Mouse (Mus musculus) limb, embryonic 13.5 days (tissue): ENCODE data around the gene Olfr48. TPM values are rescaled to one million over a fixed set of nuclear protein-coding genes. Genes with fewer than 3 reads are reported as not detected.

Source experiments
- ATAC-seq: fragments of 200-750 bp; cut with Nextera tagmentation; 2 replicates; pipeline ENCODE4 v1.8.0; 2017; ENCODE audit warnings: low read depth, moderate number of reproducible peaks, moderate TSS enrichment; ENCODE audit not compliant: low FRiP score
- H3K27ac ChIP-seq: fragments of 300-500 bp; sonication (generic); 2 replicates; pipeline ENCODE4 v1.5.1; 2015; ENCODE audit warnings: inconsistent platforms, mild to moderate bottlenecking, moderate library complexity
- H3K27me3 ChIP-seq: fragments of 300-500 bp; sonication (generic); 2 replicates; pipeline ENCODE4 v1.6.1; 2015; ENCODE audit warnings: mild to moderate bottlenecking, inconsistent platforms
- H3K36me3 ChIP-seq: fragments of 300-500 bp; sonication (generic); 2 replicates; pipeline ENCODE4 v1.6.1; 2015; ENCODE audit warnings: inconsistent platforms, mild to moderate bottlenecking, moderate library complexity
- H3K4me1 ChIP-seq: fragments of 300-500 bp; sonication (generic); 2 replicates; pipeline ENCODE4 v1.6.1; 2015; ENCODE audit warnings: inconsistent platforms
- H3K4me2 ChIP-seq: fragments of 300-500 bp; sonication (generic); replicated peaks from 2 replicates; pipeline ENCODE4 v1.6.1; 2015; ENCODE audit warnings: inconsistent platforms, mild to moderate bottlenecking, moderate library complexity
- H3K4me3 ChIP-seq: fragments of 300-500 bp; sonication (generic); 2 replicates; pipeline ENCODE4 v1.5.1; 2015; ENCODE audit warnings: moderate library complexity, mild to moderate bottlenecking, inconsistent platforms
- H3K9ac ChIP-seq: fragments of 300-500 bp; sonication (generic); 2 replicates; pipeline ENCODE4 v1.6.1; 2015; ENCODE audit warnings: mild to moderate bottlenecking, inconsistent platforms
- H3K9me3 ChIP-seq: fragments of 300-500 bp; sonication (generic); 2 replicates; pipeline ENCODE4 v1.6.1; 2016; ENCODE audit warnings: inconsistent platforms
- WGBS: fragments of 180-500 bp; shearing (Covaris S2); methylation state at CpG from one replicate; pipeline ENCODE4 v1.1.7; 2015; 5-methylcytosine and 5-hydroxymethylcytosine counted together
- polyA plus RNA-seq: library from polyadenylated mRNA; unstranded; fragments of >200 nt; fragmentation: Nextera tagmentation; extraction: Ambion mirVana; gene quantifications from 2 replicates; pipeline ENCODE4 v1.2.1, GENCODE M21; 2015

Olfr48 gene
- polyA plus RNA-seq: not detected in 2 replicates

- no peaks in the 10 kb centered on the region for H3K9me3 ChIP-seq
- no peaks in the 10 kb centered on the region for H3K4me1 ChIP-seq
- H3K36me3 ChIP-seq: no peaks in the 10 kb centered on the region
- H3K27me3 ChIP-seq: no peaks in the 10 kb centered on the region
- no peak within 1 kb of the TSS for H3K4me2 ChIP-seq
- H3K9ac ChIP-seq: no peak within 1 kb of the TSS
- 82% methylated on average over 5 of the region's 5 CpGs for WGBS
- H3K4me3 ChIP-seq: no peak within 1 kb of the TSS
- no peak within 1 kb of the TSS for H3K27ac ChIP-seq
- no peak for ATAC-seq
Measured at GRCm38 (mm10) chr2:89848105-89848504, at the start of gene Olfr48. Gene Olfr48, minus strand, starts transcription at chr2:89848205.

- WGBS: 90% methylated on average over 1 of the region's 1 CpGs
- Histone ChIP-seq H3K4me1 (no peaks in the 10 kb centered on the region), H3K4me3 (no peak within 1 kb of the TSS), H3K27me3 (no peaks in the 10 kb centered on the region), H3K36me3 (no peaks in the 10 kb centered on the region), H3K27ac (no peak within 1 kb of the TSS), H3K4me2 (no peak within 1 kb of the TSS), H3K9me3 (no peaks in the 10 kb centered on the region), H3K9ac (no peak within 1 kb of the TSS)
- no peak for ATAC-seq
Measured at GRCm38 (mm10) chr2:89878137-89878536, 30.1 kb upstream of the Olfr48 start, which contains the start of gene Olfr1257. Gene Olfr1257, plus strand, starts transcription at chr2:89878437.

GRCm38 (mm10) chr2:89849230-89849629 is 1.2 kb upstream of the Olfr48 start:
- Histone ChIP-seq H3K27me3 (no peaks in the 10 kb centered on the region), H3K36me3 (no peaks in the 10 kb centered on the region), H3K9ac (no peak overlapping the region), H3K4me3 (no peak overlapping the region), H3K4me2 (no peak overlapping the region), H3K4me1 (no peaks in the 10 kb centered on the region), H3K9me3 (no peaks in the 10 kb centered on the region), H3K27ac (no peak overlapping the region)
- no peak for ATAC-seq
- WGBS: 90% methylated on average over 1 of the region's 1 CpGs

- Histone ChIP-seq H3K4me2 (no peak within 1 kb of the TSS), H3K27ac (no peak within 1 kb of the TSS), H3K4me1 (no peaks in the 10 kb centered on the region), H3K4me3 (no peak within 1 kb of the TSS), H3K9ac (no peak within 1 kb of the TSS), H3K27me3 (no peaks in the 10 kb centered on the region), H3K9me3 (no peaks in the 10 kb centered on the region), H3K36me3 (no peaks in the 10 kb centered on the region)
- 56% methylated on average over 2 of the region's 2 CpGs for WGBS
- ATAC-seq: no peak
Measured at GRCm38 (mm10) chr2:89841455-89841854, 6.5 kb downstream of the Olfr48 start, which contains the start of gene Olfr1256. Gene Olfr1256, minus strand, starts transcription at chr2:89841555.

GRCm38 (mm10) chr2:89820216-89820615 is 27.8 kb downstream of the Olfr48 start:
- no peak overlapping the region for H3K4me2 ChIP-seq
- no peaks in the 10 kb centered on the region for H3K4me1 ChIP-seq
- no peaks in the 10 kb centered on the region for H3K36me3 ChIP-seq
- H3K9ac ChIP-seq: no peak overlapping the region
- WGBS: 69% methylated on average over 1 of the region's 1 CpGs
- no peak for ATAC-seq
- H3K27me3 ChIP-seq: no peaks in the 10 kb centered on the region
- H3K4me3 ChIP-seq: no peak overlapping the region
- no peak overlapping the region for H3K27ac ChIP-seq
- 0 out of 2 replicates have a peak, but pooled peaks cover 2% of the 10 kb centered on the region for H3K9me3 ChIP-seq

GRCm38 (mm10) chr2:89811751-89812150 is 36.3 kb downstream of the Olfr48 start, which contains the start of gene Olfr1255:
Gene Olfr1255, plus strand, starts transcription at chr2:89812051.
- ATAC-seq: no peak
- Histone ChIP-seq H3K4me2 (no peak within 1 kb of the TSS), H3K9me3 (no peaks in the 10 kb centered on the region), H3K36me3 (no peaks in the 10 kb centered on the region), H3K27ac (no peak within 1 kb of the TSS), H3K27me3 (no peaks in the 10 kb centered on the region), H3K4me1 (no peaks in the 10 kb centered on the region), H3K9ac (no peak within 1 kb of the TSS), H3K4me3 (no peak within 1 kb of the TSS)
- WGBS: 86% methylated on average over 3 of the region's 3 CpGs

- no peak for ATAC-seq
- 83% methylated on average over 2 of the region's 2 CpGs for WGBS
- no peaks in the 10 kb centered on the region for H3K27me3 ChIP-seq
- H3K9me3 ChIP-seq: no peaks in the 10 kb centered on the region
- no peaks in the 10 kb centered on the region for H3K4me1 ChIP-seq
- H3K36me3 ChIP-seq: no peaks in the 10 kb centered on the region
- H3K4me3 ChIP-seq: no peak overlapping the region
- H3K4me2 ChIP-seq: no peak overlapping the region
- H3K9ac ChIP-seq: no peak overlapping the region
- no peak overlapping the region for H3K27ac ChIP-seq
Measured at GRCm38 (mm10) chr2:89810751-89811150, 37.3 kb downstream of the Olfr48 start.

- Histone ChIP-seq H3K9ac (no peak overlapping the region), H3K27me3 (no peaks in the 10 kb centered on the region), H3K4me2 (no peak overlapping the region), H3K36me3 (no peaks in the 10 kb centered on the region), H3K27ac (no peak overlapping the region), H3K4me3 (no peak overlapping the region), H3K9me3 (no peaks in the 10 kb centered on the region), H3K4me1 (no peaks in the 10 kb centered on the region)
- 91% methylated on average over 3 of the region's 3 CpGs for WGBS
- no peak for ATAC-seq
Measured at GRCm38 (mm10) chr2:89799583-89799982, 48.4 kb downstream of the Olfr48 start.

GRCm38 (mm10) chr2:89793519-89793918 is 54.5 kb downstream of the Olfr48 start, which contains the start of gene Olfr1254:
Gene Olfr1254, minus strand, starts transcription at chr2:89793619.
- no peaks in the 10 kb centered on the region for H3K36me3 ChIP-seq
- no peak within 1 kb of the TSS for H3K4me2 ChIP-seq
- no peak within 1 kb of the TSS for H3K9ac ChIP-seq
- no peaks in the 10 kb centered on the region for H3K27me3 ChIP-seq
- H3K4me3 ChIP-seq: no peak within 1 kb of the TSS
- H3K4me1 ChIP-seq: no peaks in the 10 kb centered on the region
- no peak within 1 kb of the TSS for H3K27ac ChIP-seq
- no peaks in the 10 kb centered on the region for H3K9me3 ChIP-seq
- no peak for ATAC-seq

Other genes with a start within 250 kb of the Olfr48 start
- not detected in 2 replicates for gene Olfr1247, start 234.1 kb downstream of the Olfr48 start, polyA plus RNA-seq
- not detected in 2 replicates for gene Olfr1248, start 230.0 kb downstream of the Olfr48 start, polyA plus RNA-seq
- gene Olfr1249, start 213.2 kb downstream of the Olfr48 start, polyA plus RNA-seq: not detected in 2 replicates
- gene Olfr1250, start 186.7 kb downstream of the Olfr48 start, polyA plus RNA-seq: not detected in 2 replicates
- gene Olfr1251, start 176.3 kb downstream of the Olfr48 start, polyA plus RNA-seq: not detected in 2 replicates
- not detected in 2 replicates for gene Olfr1252, start 123.2 kb downstream of the Olfr48 start, polyA plus RNA-seq
- gene Olfr1253, start 91.1 kb downstream of the Olfr48 start, polyA plus RNA-seq: not detected in 2 replicates
- not detected in 2 replicates for gene Olfr1254, start 54.6 kb downstream of the Olfr48 start, polyA plus RNA-seq
- not detected in 2 replicates for gene Olfr1255, start 36.2 kb downstream of the Olfr48 start, polyA plus RNA-seq
- gene Olfr1256, start 6.7 kb downstream of the Olfr48 start, polyA plus RNA-seq: not detected in 2 replicates
- gene Olfr1257, start 30.2 kb upstream of the Olfr48 start, polyA plus RNA-seq: not detected in 2 replicates
- gene Olfr1258, start 79.1 kb upstream of the Olfr48 start, polyA plus RNA-seq: not detected in 2 replicates
- gene Olfr1259, start 100.5 kb upstream of the Olfr48 start, polyA plus RNA-seq: not detected in 2 replicates
- not detected in 2 replicates for gene Olfr1260, start 126.1 kb upstream of the Olfr48 start, polyA plus RNA-seq
- gene Olfr1261, start 143.0 kb upstream of the Olfr48 start, polyA plus RNA-seq: not detected in 2 replicates
- not detected in 2 replicates for gene Olfr1262, start 151.9 kb upstream of the Olfr48 start, polyA plus RNA-seq
- gene Olfr1263, start 163.9 kb upstream of the Olfr48 start, polyA plus RNA-seq: not detected in 2 replicates
- gene Olfr1264, start 177.4 kb upstream of the Olfr48 start, polyA plus RNA-seq: not detected in 2 replicates
- gene Olfr1265, start 187.1 kb upstream of the Olfr48 start, polyA plus RNA-seq: not detected in 2 replicates
- not detected in 2 replicates for gene Olfr140, start 215.4 kb upstream of the Olfr48 start, polyA plus RNA-seq